ENCODE assay signal across 30 mouse cellular contexts in genomic region chr11:98487526-98488040, GRCm38 (mm10). TPM values are rescaled to one million over a fixed set of nuclear protein-coding genes. Genes with fewer than 3 reads are reported as not detected.
A peak's percentile ranks its signal among the peaks of the same experiment; 100 is the strongest.
DNase-seq lines count a peak whose midpoint lies in the region; ATAC-seq lines count a peak whose summit lies in the region.
"Had no signal": no experiment of that assay in that cellular context is flagged by ENCODE, and none has a peak within 500 bp of the region (broad histone marks: within the 10 kb centered on the region; RNA-seq: fewer than 3 reads in every experiment).

No protein-coding gene starts in this region.

- H3K4me3 ChIP-seq in neural tube, embryonic 13.5 days = no peak overlapping the region
- no peak overlapping the region for H3K4me3 ChIP-seq in neural tube, embryonic 15.5 days (replicated peaks)
- H3K4me3 ChIP-seq: erythroblast, embryonic 14.5 days; gastrocnemius, adult 2 months; heart, embryonic 13.5 days; hindbrain, embryonic 10.5 days; limb, embryonic 13.5 days; megakaryocyte, embryonic 14.5 days; midbrain, embryonic 13.5 days had no signal

- no peak for ATAC-seq in neural tube, embryonic 13.5 days (ENCODE audit: low read depth)
- ATAC-seq in neural tube, embryonic 15.5 days (ENCODE audit: low FRiP score) = no peak
- peak; percentile 63 for ATAC-seq in inflammation-experienced regulatory T-cells, adult 6 months
- ATAC-seq: forebrain, embryonic 16.5 days; hindbrain, postnatal 0 days; intestine, postnatal 0 days; midbrain, embryonic 13.5 days; Patski had no signal

- H3K27ac ChIP-seq in neural tube, embryonic 13.5 days (replicated peaks) = peak overlapping the region; percentile 80
- H3K27ac ChIP-seq in neural tube, embryonic 15.5 days (replicated peaks) = no peak overlapping the region
- H3K27ac ChIP-seq: gastrocnemius, adult 2 months; heart, embryonic 13.5 days; hindbrain, embryonic 10.5 days; hindbrain, postnatal 0 days; limb, embryonic 13.5 days; midbrain, embryonic 13.5 days had no signal

- no peak overlapping the region for H3K9ac ChIP-seq in neural tube, embryonic 13.5 days
- no peak overlapping the region for H3K9ac ChIP-seq in neural tube, embryonic 15.5 days (replicated peaks)
- H3K9ac ChIP-seq: heart, embryonic 13.5 days; limb, embryonic 13.5 days; midbrain, embryonic 13.5 days had no signal

- H3K27me3 ChIP-seq in neural tube, embryonic 13.5 days = peaks cover 4% of the 10 kb centered on the region; the same call in 1 of the 2 replicates
- H3K27me3 ChIP-seq in neural tube, embryonic 15.5 days (replicated peaks) = peaks cover 7% of the 10 kb centered on the region
- H3K27me3 ChIP-seq: midbrain, embryonic 13.5 days had no signal

- WGBS in neural tube, embryonic 13.5 days = 73% methylated on average over 5 of the region's 5 CpGs
- 78% methylated on average over 5 of the region's 5 CpGs for WGBS in neural tube, embryonic 15.5 days

- no peaks in the 10 kb centered on the region for H3K9me3 ChIP-seq in neural tube, embryonic 13.5 days
- no peaks in the 10 kb centered on the region for H3K9me3 ChIP-seq in neural tube, embryonic 15.5 days (replicated peaks)
- H3K9me3 ChIP-seq: G1E; heart, embryonic 13.5 days; hindbrain, embryonic 10.5 days; limb, embryonic 13.5 days; megakaryocyte, embryonic 14.5 days; midbrain, embryonic 13.5 days had no signal

- DNase-seq in CD4-positive helper T cell, adult 2 months (ENCODE audit: low read depth, low spot score) = peak; percentile 78
- DNase-seq in MEL-GATA-1-ER (ENCODE audit: extremely low read depth, low read depth) = peak; percentile 8
- no peak for DNase-seq in layer of hippocampus, adult 11-12 months (ENCODE audit: low spot score)
- no peak for DNase-seq in embryo, embryonic 9.5 days (ENCODE audit: extremely low spot score)
- DNase-seq: adrenal gland, postnatal 36 days; cerebellum, adult 18-20 months; cerebellum, postnatal 10 days; gastrocnemius, adult 2 months; gastrocnemius, postnatal 36 days; heart, postnatal 10 days; kidney, adult 9 months; kidney, postnatal 10 days; layer of hippocampus, adult 9-11 months; lung, postnatal 36 days; right cerebral cortex, postnatal 4 days had no signal

- H3K36me3 ChIP-seq in neural tube, embryonic 13.5 days = no peaks in the 10 kb centered on the region
- no peaks in the 10 kb centered on the region for H3K36me3 ChIP-seq in neural tube, embryonic 15.5 days
- H3K36me3 ChIP-seq: G1E; heart, embryonic 13.5 days; hindbrain, embryonic 10.5 days; limb, embryonic 13.5 days; midbrain, embryonic 13.5 days had no signal

- H3K4me1 ChIP-seq in neural tube, embryonic 13.5 days (replicated peaks) = peaks cover 14% of the 10 kb centered on the region; the same call in 1 of the 2 replicates
- peaks cover 6% of the 10 kb centered on the region; the same call in 1 of the 2 replicates for H3K4me1 ChIP-seq in neural tube, embryonic 15.5 days
- H3K4me1 ChIP-seq: heart, embryonic 13.5 days had no signal

- H3K4me2 ChIP-seq in neural tube, embryonic 13.5 days = no peak overlapping the region
- no peak overlapping the region for H3K4me2 ChIP-seq in neural tube, embryonic 15.5 days
- H3K4me2 ChIP-seq: heart, embryonic 13.5 days; limb, embryonic 13.5 days; liver, embryonic 11.5 days; midbrain, embryonic 13.5 days had no signal

RNA-seq across cellular contexts. Expression of gene Grb7, which starts 41.4 kb away (rescaled TPM):
- 0.47 and 0.80 TPM in 2 replicates for polyA plus RNA-seq in neural tube, embryonic 13.5 days (2015; fragmentation: Nextera tagmentation; extraction: Ambion mirVana)
- polyA plus RNA-seq in neural tube, embryonic 15.5 days (2015; fragmentation: Nextera tagmentation; extraction: Ambion mirVana) = 1.1 and 8.3 TPM in 2 replicates
- 1 to 10 TPM; 1.2 to 3.1 (median 2.1) TPM for polyA plus RNA-seq in inflammation-experienced regulatory T-cells, adult 6 months (2017; shearing (Covaris generic))
- polyA plus RNA-seq: G1E had no signal

RNA-seq across cellular contexts. Expression of gene Mien1, which starts 48.8 kb away (rescaled TPM):
- polyA plus RNA-seq in neural tube, embryonic 13.5 days (2015; fragmentation: Nextera tagmentation; extraction: Ambion mirVana) = 239 and 265 TPM in 2 replicates
- 243 and 278 TPM in 2 replicates for polyA plus RNA-seq in neural tube, embryonic 15.5 days (2015; fragmentation: Nextera tagmentation; extraction: Ambion mirVana)
- polyA plus RNA-seq in inflammation-experienced regulatory T-cells, adult 6 months (2017; shearing (Covaris generic)) = 100 to 1,000 TPM; 148 to 198 (median 167) TPM

RNA-seq across cellular contexts. Expression of gene Ikzf3, which starts 58.2 kb away (rescaled TPM):
- 0.31 TPM in 1 of 2 replicates, not detected in the other for polyA plus RNA-seq in neural tube, embryonic 13.5 days (2015; fragmentation: Nextera tagmentation; extraction: Ambion mirVana)
- polyA plus RNA-seq in neural tube, embryonic 15.5 days (2015; fragmentation: Nextera tagmentation; extraction: Ambion mirVana) = 0.18 and 1.3 TPM in 2 replicates
- polyA plus RNA-seq in inflammation-experienced regulatory T-cells, adult 6 months (2017; shearing (Covaris generic)) = 100 to 1,000 TPM in 1 of 3 experiments, 10 to 100 TPM in 2; 75.8 to 102 (median 78.8) TPM
- polyA plus RNA-seq: erythroblast, embryonic 14.5 days; forebrain, embryonic 16.5 days; Patski had no signal

Comparison
In these comparisons a context has a peak if more than half of its experiments do, and no peak if none do; other contexts are left out.
1. DNase-seq: peak in CD4-positive helper T cell, adult 2 months (single experiment) and MEL-GATA-1-ER (single experiment); none in layer of hippocampus, adult 11-12 months (single experiment) and embryo, embryonic 9.5 days (single experiment).
2. RNA of gene Ikzf3, which starts 58.2 kb away (polyA plus RNA-seq): 75.8 to 102 TPM in inflammation-experienced regulatory T-cells, adult 6 months; 0.31 TPM in neural tube, embryonic 13.5 days and 0.18 to 1.3 TPM in neural tube, embryonic 15.5 days; every median in the first group is over 10 times any median in the second.